Mouse (Mus musculus): ENCODE measurements at regions not wholly inside any gene's neighbourhood (a gene's known extent, or its start where the extent isn't known, plus 50 kb on each side); places are given as distances from the start of the nearest gene placed in this dataset.

DNA sequence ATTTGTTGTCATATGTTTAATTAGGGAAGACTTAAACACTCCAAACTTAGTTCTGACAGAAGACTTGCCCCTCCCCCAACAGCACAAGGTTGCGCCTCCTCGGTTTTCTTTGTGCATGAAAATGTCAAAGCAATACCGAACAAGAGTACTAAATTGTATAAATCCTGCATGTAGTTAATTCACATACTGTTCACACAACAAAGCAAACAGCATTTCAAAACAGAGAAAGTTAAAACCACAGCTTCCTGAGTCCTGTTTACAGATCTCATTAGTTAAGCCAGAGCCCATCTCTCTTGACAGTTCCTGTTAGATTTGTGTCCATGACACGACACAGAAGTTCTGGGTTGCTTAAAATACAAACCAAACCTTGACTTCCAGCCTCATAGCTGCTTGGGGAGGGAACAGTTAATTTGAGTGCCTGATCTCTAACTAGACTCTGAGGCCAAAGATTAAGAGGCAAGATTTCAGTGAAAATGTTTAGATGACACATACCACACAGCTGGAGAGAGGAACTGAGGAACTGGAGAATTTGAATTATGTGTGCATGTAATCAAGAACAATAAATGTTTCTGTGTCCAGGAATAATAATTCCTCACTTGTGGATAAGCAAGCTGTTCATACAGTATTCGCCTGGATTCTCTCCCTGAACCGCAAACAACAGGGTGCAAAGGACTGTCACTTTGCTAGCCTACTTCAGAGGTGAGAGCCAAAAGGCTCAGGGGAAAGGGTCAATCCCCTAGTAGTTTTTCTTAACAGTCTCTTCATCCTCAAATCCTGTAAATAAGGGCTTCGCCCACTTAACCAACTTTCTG lies 113.3 kb upstream of the Tbl1xr1 start:
- no peak for DNase-seq (ENCODE audit: low read depth, low spot score)

GRCm38 (mm10) chr3:21963733-21964351 lies 112.6 kb upstream of the Tbl1xr1 start:
- DNase-seq (ENCODE audit: low read depth, low spot score) = peak; percentile 40

- DNase-seq (ENCODE audit: low read depth, low spot score) = no peak
These were observed 112.0 kb upstream of the Tbl1xr1 start for GRCm38 (mm10) chr3:21964438-21964837.

DNA sequence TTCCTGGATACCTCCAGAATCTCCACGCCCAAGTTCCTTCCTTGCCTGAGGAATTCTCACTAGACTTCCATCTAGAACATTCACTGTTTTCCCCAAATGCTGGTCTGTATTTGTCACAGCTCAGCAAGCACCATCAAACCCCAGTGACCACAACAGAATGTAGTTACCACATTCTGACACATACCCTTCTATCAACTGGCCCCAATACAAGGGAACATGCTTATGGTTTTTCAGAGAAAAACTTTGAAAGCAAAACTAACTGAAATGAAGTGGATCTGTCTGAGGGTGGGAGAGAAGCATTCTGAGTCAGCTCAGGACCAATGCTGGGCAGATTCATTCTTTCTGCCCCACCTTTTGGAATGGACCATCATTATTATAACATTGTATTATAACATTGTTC lies 110.9 kb upstream of the Tbl1xr1 start:
- DNase-seq (ENCODE audit: low read depth, low spot score) = no peak

DNA sequence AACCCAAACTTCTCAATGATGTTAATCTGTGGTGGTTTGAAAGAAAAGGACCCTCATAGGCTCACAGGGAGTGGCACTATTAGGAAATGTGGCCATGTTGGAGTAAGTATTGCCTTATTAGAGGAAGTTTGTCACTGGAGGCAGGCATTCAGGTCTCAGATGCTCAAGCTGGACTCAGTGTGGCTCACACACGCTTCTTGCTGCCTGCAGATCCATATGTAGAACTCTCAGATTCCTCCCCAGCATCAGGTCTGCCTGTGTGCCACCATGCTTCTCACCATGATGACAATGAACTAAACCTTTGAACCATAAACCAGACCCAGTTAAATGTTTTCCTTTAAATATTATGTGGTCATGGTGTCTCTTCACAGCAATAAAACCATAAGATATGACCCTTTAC lies 104.7 kb upstream of the Tbl1xr1 start:
- no peak for DNase-seq (ENCODE audit: low read depth, low spot score)

- no peak for DNase-seq (ENCODE audit: low read depth, low spot score)
These were observed 103.3 kb upstream of the Tbl1xr1 start for GRCm38 (mm10) chr3:21973153-21973552.

DNA sequence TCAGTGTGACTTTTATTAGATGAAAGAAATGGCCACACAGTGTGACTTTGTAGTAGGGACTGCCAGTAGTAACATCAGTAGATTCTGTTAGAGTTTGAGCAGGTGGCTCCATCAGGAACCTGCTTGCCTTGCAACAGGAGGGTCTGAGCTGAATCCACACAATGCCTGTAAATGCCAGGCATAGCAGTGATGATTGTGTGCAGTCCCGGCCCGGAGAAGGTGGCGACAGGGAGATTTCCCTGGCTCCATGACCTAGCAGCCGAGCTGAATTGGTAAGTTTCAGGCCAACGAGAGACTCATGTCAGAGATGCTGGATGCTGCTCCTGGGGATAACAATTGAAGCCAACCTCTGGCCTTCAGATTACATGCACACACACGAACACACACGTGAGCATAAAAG lies 102.8 kb upstream of the Tbl1xr1 start:
- no peak for DNase-seq (ENCODE audit: low read depth, low spot score)

GRCm38 (mm10) chr3:21974766-21975165 lies 101.7 kb upstream of the Tbl1xr1 start:
- no peak for DNase-seq (ENCODE audit: low read depth, low spot score)

GRCm38 (mm10) chr3:21977775-21978174 lies 98.7 kb upstream of the Tbl1xr1 start:
- DNase-seq (ENCODE audit: low read depth, low spot score) = no peak

GRCm38 (mm10) chr3:21982991-21983390 lies 93.5 kb upstream of the Tbl1xr1 start:
- DNase-seq (ENCODE audit: low read depth, low spot score) = no peak

- peak; percentile 62 for DNase-seq (ENCODE audit: low read depth, low spot score)
These were observed 92.3 kb upstream of the Tbl1xr1 start for GRCm38 (mm10) chr3:21983993-21984725.

- no peak for DNase-seq (ENCODE audit: low read depth, low spot score)
These were observed 91.6 kb upstream of the Tbl1xr1 start for GRCm38 (mm10) chr3:21984807-21985206.

GRCm38 (mm10) chr3:21986164-21986892 lies 90.1 kb upstream of the Tbl1xr1 start:
- no peak for DNase-seq (ENCODE audit: low read depth, low spot score)

- DNase-seq (ENCODE audit: low read depth, low spot score) = no peak
These were observed 89.6 kb upstream of the Tbl1xr1 start for GRCm38 (mm10) chr3:21986893-21987250.

GRCm38 (mm10) chr3:21987455-21988009 lies 88.9 kb upstream of the Tbl1xr1 start:
- DNase-seq (ENCODE audit: low read depth, low spot score) = no peak

DNA sequence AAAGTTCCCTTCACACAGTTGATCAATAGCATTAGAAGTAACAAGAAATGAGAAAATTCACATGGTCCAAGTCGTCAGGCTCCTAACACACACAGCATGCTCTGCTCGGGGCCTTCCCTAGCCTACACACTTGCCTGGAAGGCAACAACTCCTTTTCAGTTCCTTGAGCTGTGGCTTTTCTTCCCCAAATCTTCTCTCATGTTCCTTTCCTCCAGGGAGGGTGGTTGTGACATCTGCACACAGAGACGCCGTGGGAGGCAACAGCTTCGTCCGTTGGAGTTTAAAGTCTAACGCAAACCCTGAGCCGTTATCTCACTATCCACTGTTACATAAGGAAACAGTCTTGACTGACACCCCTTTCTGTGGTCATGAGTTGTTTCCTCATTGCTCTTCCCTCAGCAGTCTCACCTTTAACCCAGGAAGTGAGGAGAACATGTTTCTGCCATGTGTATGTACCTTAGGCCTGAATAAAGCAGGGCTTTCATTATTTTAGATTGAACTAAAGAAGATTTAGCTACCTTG lies 88.4 kb upstream of the Tbl1xr1 start:
- no peak for DNase-seq (ENCODE audit: low read depth, low spot score)

GRCm38 (mm10) chr3:21990526-21990925 lies 85.9 kb upstream of the Tbl1xr1 start:
- no peak for DNase-seq (ENCODE audit: low read depth, low spot score)

GRCm38 (mm10) chr3:21991681-21992152 lies 84.7 kb upstream of the Tbl1xr1 start:
- no peak for DNase-seq (ENCODE audit: low read depth, low spot score)

GRCm38 (mm10) chr3:21992203-21992602 lies 84.2 kb upstream of the Tbl1xr1 start:
- DNase-seq (ENCODE audit: low read depth, low spot score) = no peak

- DNase-seq (ENCODE audit: low read depth, low spot score) = no peak
These were observed 82.5 kb upstream of the Tbl1xr1 start for GRCm38 (mm10) chr3:21993961-21994360.
